Mouse (Mus musculus): ENCODE data around the gene Rad54l. TPM values are rescaled to one million over a fixed set of nuclear protein-coding genes. Genes with fewer than 3 reads are reported as not detected.

The Rad54l gene
- under 1 TPM; 0.28 to 0.71 TPM for total RNA-seq (2021)
- long read RNA-seq, experiment 1: 0 reads
- long read RNA-seq, experiment 2, partial matches to known transcripts: 0 of 1 reads
- long read RNA-seq, experiment 2, other reads (novel, unspliced or antisense): 1 of 1 reads

DNA sequence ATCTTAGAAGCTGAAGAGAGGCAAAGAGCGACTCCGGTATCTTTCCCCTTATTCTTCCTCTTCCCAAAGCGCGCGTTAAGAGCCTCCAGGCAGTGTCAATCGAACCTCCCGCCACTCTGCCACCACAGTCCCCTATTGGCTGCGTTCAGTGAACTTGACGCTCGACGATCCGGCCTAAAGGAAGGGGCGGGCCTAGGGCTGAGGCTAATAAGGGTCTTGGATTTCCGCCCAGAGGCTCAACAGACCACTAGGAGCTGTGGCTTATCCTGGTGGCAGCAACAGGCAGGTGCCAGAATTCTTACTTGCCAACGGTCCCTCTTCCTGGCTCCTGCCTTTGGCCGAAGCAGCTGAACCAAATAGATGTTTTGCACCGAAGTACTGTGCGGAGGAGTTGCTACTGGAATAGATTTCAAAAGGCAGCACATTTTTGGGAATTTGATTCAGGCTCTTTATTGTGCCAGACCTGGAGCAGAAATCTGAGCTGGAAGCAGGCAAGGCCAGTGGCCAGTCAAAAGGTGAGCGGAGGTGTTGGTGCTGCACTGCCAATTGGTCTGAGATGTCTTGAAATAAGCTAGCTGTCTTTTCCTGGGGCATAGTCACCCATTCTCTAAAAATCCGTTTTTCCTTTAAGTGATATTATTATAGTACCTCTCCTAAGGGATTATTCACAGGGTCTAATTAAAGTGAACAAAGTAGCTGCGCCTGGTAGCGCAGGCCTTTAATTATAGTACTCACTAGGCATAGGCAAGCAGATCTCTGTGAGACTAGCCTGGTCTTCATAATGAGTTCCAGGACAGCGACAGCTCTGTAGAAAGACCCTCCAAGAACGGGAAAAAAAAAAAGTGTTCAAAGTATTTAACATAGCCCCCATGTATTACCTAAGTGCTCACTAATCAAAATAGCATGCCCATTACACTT is at the start of gene Rad54l, which contains the start of gene Pomgnt1:
Rad54l (minus strand) TSS at position 89 of the 918 bp plus-strand sequence.
Pomgnt1 (plus strand) TSS at position 239 of the 918 bp plus-strand sequence.
- peak; percentile 81 for DNase-seq (ENCODE audit: low spot score)

GRCm38 (mm10) chr4:116173072-116173471 is 49.6 kb upstream of the Rad54l start, which contains the start of the genes 1700042G07Rik and Gm49337:
Gene 1700042G07Rik, plus strand, starts transcription at chr4:116173372.
Gene Gm49337, plus strand, starts transcription at chr4:116173384.
- no peak for DNase-seq (ENCODE audit: low spot score)

- no peak for DNase-seq (ENCODE audit: low spot score)
Measured at GRCm38 (mm10) chr4:116169353-116169672, 45.8 kb upstream of the Rad54l start.

- DNase-seq (ENCODE audit: low spot score): peak; percentile 77
Measured at GRCm38 (mm10) chr4:116168617-116169352, 45.3 kb upstream of the Rad54l start.

DNA sequence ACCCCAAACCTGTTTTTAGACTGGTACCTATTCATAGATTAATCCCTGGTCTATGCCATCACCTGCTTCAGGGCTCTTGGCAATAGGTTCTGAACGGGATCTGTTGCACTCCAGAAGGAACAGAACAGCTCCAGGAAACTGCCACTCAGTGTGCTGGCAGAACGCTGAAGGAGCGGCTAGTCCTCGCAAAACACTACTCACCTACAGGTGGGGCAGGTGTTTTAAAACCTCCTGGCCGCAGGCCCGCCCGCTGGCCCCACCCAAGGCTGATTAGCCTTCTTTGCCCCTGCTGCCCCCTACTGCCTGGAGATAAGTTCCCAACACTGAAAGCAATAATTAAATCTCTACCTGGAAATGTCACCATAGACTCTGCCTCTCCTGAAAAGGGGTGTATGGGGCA is 43.9 kb upstream of the Rad54l start, which contains the start of gene Tspan1:
Tspan1 (minus strand) TSS at position 198 of the 400 bp plus-strand sequence.
- no peak for DNase-seq (ENCODE audit: low spot score)

GRCm38 (mm10) chr4:116165708-116166407 is 42.4 kb upstream of the Rad54l start:
- no peak for DNase-seq (ENCODE audit: low spot score)

DNA sequence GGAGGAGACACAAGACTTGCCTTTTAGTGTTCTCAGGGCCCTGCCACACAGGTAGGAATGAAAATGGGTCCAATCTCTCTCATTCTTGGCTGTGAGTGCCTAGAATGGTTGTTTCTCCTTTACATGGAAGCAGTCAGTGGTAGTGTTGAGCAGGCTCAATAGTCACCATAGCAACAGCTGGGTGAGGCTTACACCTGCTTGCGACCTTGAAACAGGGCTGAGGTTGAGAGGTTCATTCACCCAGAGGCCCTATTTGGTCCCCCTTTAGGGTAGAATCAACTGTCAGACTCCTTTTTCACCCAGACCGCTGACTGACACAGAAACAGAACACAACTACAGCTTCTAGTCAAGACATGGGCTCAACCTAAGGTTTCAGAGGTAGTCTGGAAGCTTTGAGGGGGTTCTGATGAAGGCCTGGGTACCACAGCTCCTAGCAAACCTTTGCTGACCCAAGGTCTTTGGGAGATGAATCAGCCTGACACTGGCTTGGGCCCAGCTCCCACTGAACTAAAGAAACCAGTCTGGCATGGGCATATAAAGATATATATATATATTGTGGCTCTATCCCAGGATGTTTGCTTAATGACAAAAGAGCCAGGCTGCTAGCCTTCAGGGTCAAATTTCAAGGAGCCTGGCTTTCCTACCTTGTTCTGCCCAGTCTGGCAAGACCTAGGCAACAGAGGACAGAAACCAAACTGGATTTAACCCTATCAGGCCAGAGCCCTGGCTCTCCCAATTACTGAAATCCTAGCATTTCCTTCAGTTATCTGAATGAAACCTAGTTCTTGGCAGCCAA is 41.5 kb upstream of the Rad54l start:
- no peak for DNase-seq (ENCODE audit: low spot score)

DNA sequence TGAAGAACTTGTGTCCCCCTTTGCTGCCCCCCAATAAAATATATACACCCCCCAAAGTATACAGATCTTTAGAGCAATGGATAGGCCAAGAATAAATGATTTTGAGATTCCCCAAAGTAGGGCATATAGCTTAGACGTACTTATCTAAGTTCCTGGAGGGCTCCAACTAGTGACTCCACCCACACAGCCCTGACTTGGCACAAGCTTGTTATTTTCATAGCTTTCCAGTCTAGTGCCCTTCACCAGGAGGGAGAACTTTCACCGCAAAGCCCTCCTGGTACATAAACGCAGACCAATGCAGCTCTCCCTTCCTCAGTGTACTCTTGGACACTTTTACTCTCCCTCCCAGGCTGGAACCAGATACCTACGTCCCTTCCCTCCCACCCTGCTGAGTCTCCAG is 38.7 kb upstream of the Rad54l start:
- DNase-seq (ENCODE audit: low spot score): no peak

DNA sequence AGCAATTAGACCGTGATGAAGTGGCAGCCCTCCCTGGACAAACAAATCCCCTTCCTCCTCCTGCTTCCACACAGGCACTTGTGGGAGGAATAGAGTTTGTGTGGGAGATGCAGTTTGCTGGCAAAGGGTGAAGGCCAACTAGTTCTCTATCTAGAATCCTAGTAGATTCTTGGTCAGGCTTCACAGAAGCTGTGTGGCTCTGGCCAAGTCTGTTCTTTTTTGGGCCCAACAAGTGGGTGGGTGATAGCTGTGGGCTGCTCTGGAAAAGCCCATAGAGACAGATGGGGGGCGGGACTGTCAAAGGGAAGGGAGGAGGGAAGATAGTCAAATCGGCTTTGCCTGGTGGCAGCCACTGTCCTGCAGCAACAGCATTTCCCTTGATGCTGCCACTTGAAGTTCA is 37.3 kb upstream of the Rad54l start:
- DNase-seq (ENCODE audit: low spot score): no peak

- no peak for DNase-seq (ENCODE audit: low spot score)
Measured at GRCm38 (mm10) chr4:116159912-116160311, 36.4 kb upstream of the Rad54l start.

- no peak for DNase-seq (ENCODE audit: low spot score)
Measured at GRCm38 (mm10) chr4:116157882-116158281, 34.4 kb upstream of the Rad54l start.

- DNase-seq (ENCODE audit: low spot score): no peak
Measured at GRCm38 (mm10) chr4:116152702-116153101, 29.2 kb upstream of the Rad54l start.

DNA sequence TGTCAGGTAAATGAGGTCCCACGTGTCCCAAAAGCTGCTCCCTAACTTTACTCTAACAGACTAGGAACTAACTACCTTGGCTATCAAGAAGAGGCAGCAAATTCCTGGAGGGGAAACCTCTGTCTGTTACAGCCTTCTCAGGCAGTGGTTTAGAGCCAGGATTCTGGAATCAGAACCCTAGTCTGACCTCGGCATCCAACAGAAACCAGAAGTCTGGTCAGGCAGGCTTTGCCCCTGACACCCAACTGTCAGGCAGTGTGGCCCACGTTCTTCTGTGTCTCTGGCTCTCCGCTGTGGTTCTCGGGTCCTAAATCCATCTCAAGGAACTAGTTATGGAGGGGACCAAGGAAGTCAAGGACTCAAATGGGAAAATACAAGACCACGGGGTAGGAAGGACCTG is 27.7 kb upstream of the Rad54l start, which contains the start of gene Lurap1:
Lurap1 (minus strand) TSS at position 101 of the 400 bp plus-strand sequence.
- DNase-seq (ENCODE audit: low spot score): no peak

DNA sequence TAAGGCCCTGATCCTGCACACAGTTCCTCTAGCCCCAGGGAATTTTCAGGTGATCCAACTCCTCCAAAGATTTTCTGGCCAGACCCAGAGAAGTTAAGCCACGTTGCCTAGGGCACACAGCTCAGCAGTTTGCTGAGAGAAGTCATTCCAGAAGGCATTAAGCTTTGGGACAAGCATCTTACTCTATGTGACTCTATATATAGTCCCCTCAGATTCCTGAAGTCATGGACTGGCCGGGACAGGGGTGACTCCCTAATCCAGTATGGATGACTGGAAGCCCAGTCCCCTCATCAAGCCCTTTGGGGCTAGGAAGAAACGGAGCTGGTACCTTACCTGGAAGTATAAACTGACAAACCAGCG is 27.4 kb upstream of the Rad54l start:
- DNase-seq (ENCODE audit: low spot score): no peak

DNA sequence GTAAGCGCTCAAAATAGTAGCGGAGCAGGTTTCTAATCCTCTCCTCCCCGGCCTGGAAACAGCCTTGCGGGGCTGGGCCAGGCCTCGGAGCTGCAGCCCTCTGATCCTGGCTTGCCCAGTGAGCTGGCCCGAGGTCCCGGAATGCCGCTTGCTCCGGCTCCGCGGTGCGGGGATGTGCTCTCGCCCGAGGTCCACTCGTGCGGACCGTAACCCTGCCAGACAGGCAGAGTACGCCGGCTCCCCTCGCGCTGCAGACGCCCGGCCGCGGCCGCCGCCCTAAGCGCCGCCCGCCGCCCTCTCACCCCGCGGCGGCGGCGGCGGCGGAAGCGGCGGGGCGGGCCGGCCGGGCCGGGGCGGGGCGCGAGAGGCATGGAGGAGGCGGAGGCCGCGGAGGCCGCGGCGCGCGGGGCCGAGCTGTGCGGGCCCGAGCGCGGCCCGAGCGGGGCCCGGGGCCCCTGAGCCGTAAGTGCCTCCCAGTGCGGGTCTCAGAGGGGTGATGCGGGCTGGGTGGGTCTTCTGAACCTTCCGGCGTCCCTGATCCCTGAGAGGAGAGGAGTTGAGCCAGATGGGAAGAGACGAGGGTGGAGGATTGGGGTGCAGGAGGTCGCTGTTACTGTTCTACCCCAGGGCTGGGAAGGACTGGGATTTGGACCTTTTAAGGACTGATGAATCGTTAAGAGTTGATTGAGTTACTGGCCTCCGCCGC is 26.8 kb upstream of the Rad54l start:
- DNase-seq (ENCODE audit: low spot score): peak; percentile 58

DNA sequence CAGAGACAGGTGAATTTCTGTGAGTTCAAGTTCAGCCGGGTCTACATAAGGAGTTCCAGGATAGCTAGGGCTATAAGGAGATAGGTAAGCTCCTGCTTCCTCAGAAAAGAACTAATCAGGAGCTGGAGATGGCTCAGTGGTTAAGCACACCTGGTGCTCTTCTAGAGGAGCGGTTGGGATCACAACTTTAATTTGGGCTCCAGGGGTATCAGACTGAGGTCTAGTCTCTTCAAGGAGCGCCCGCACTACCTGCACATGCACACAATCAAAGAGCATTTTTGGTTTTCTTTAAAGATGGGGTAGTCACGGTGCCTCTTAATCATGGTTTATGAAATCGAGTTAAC is 26.3 kb upstream of the Rad54l start:
- no peak for DNase-seq (ENCODE audit: low spot score)

GRCm38 (mm10) chr4:116143891-116144717 is 20.6 kb upstream of the Rad54l start:
- peak; percentile 66 for DNase-seq (ENCODE audit: low spot score)

- DNase-seq (ENCODE audit: low spot score): peak; percentile 24
Measured at GRCm38 (mm10) chr4:116143317-116143811, 19.9 kb upstream of the Rad54l start.

GRCm38 (mm10) chr4:116142269-116142668 is 18.8 kb upstream of the Rad54l start:
- DNase-seq (ENCODE audit: low spot score): no peak

Data from gastrocnemius, adult 18-20 months (tissue).